Mouse (Mus musculus): ENCODE measurements around the gene Tmem251. TPM values are rescaled to one million over a fixed set of nuclear protein-coding genes. Genes with fewer than 3 reads are reported as not detected.

Tmem251 gene
- polyA plus RNA-seq, 1 experiment from 2014 or later, result 14.2 TPM

- DNase-seq (ENCODE audit: low spot score) (no peak), ATAC-seq (no peak)
- H3K9ac ChIP-seq (ENCODE audit: low read length), result peak within 1 kb of the TSS; percentile 84
- no peaks in the 10 kb centered on the region for H3K27me3 ChIP-seq (replicated peaks; ENCODE audit: control insufficient read depth, insufficient read depth, low read length)
- no peaks in the 10 kb centered on the region for H3K9me3 ChIP-seq (replicated peaks; ENCODE audit: control insufficient read depth, low read length)
- H3K4me3 ChIP-seq (ENCODE audit: low read depth, low read length), result peak within 1 kb of the TSS; percentile 80
- H3K4me2 ChIP-seq (ENCODE audit: low read length), result peak within 1 kb of the TSS; percentile 91
- H3K4me1 ChIP-seq (ENCODE audit: control insufficient read depth, insufficient read depth, low read length), result peaks cover 9% of the 10 kb centered on the region
- WGBS, result under 1% methylated on average over 10 of the region's 10 CpGs
- H3K27ac ChIP-seq (ENCODE audit: low read depth, low read length), result peak within 1 kb of the TSS; percentile 78
- peaks cover 11% of the 10 kb centered on the region for H3K36me3 ChIP-seq (ENCODE audit: control insufficient read depth, insufficient read depth, low read length)
Measured at GRCm38 (mm10) chr12:102758403-102758756, 14.8 kb downstream of the Tmem251 start, which contains the start of gene Gm20604. TSS of gene Gm20604 (minus strand) at chr12:102758672.

- Histone ChIP-seq H3K4me3 (ENCODE audit: low read depth, low read length) (peak overlapping the region; percentile 80), H3K9me3 (replicated peaks; ENCODE audit: control insufficient read depth, low read length) (no peaks in the 10 kb centered on the region), H3K4me1 (ENCODE audit: control insufficient read depth, insufficient read depth, low read length) (peaks cover 9% of the 10 kb centered on the region), H3K36me3 (ENCODE audit: control insufficient read depth, insufficient read depth, low read length) (peaks cover 15% of the 10 kb centered on the region), H3K27ac (ENCODE audit: low read depth, low read length) (no peak overlapping the region; the same call in 1 of the 2 replicates), H3K27me3 (replicated peaks; ENCODE audit: control insufficient read depth, insufficient read depth, low read length) (no peaks in the 10 kb centered on the region), H3K9ac (ENCODE audit: low read length) (peak overlapping the region; percentile 84), H3K4me2 (ENCODE audit: low read length) (peak overlapping the region; percentile 91)
- no peak for ATAC-seq
- WGBS, result 2% methylated on average over 5 of the region's 5 CpGs
- no peak for DNase-seq (ENCODE audit: low spot score)
Measured at GRCm38 (mm10) chr12:102758936-102759335, 15.4 kb downstream of the Tmem251 start.

GRCm38 (mm10) chr12:102761668-102762067 lies 18.1 kb downstream of the Tmem251 start:
- Histone ChIP-seq H3K9me3 (replicated peaks; ENCODE audit: control insufficient read depth, low read length) (no peaks in the 10 kb centered on the region), H3K9ac (ENCODE audit: low read length) (no peak overlapping the region), H3K4me1 (ENCODE audit: control insufficient read depth, insufficient read depth, low read length) (peaks cover 9% of the 10 kb centered on the region), H3K4me3 (ENCODE audit: low read depth, low read length) (no peak overlapping the region), H3K27ac (ENCODE audit: low read depth, low read length) (no peak overlapping the region), H3K36me3 (ENCODE audit: control insufficient read depth, insufficient read depth, low read length) (peaks cover 34% of the 10 kb centered on the region), H3K27me3 (replicated peaks; ENCODE audit: control insufficient read depth, insufficient read depth, low read length) (no peaks in the 10 kb centered on the region), H3K4me2 (ENCODE audit: low read length) (no peak overlapping the region)
- ATAC-seq, result no peak
- DNase-seq (ENCODE audit: low spot score), result no peak
- 89% methylated on average over 3 of the region's 3 CpGs for WGBS

- H3K27me3 ChIP-seq (replicated peaks; ENCODE audit: control insufficient read depth, insufficient read depth, low read length), result no peaks in the 10 kb centered on the region
- H3K4me3 ChIP-seq (ENCODE audit: low read depth, low read length), result no peak overlapping the region
- ATAC-seq, result no peak
- H3K27ac ChIP-seq (ENCODE audit: low read depth, low read length), result no peak overlapping the region
- peaks cover 6% of the 10 kb centered on the region for H3K4me1 ChIP-seq (ENCODE audit: control insufficient read depth, insufficient read depth, low read length)
- H3K4me2 ChIP-seq (ENCODE audit: low read length), result no peak overlapping the region
- DNase-seq (ENCODE audit: low spot score), result no peak
- H3K36me3 ChIP-seq (ENCODE audit: control insufficient read depth, insufficient read depth, low read length), result peaks cover 51% of the 10 kb centered on the region
- no peaks in the 10 kb centered on the region for H3K9me3 ChIP-seq (replicated peaks; ENCODE audit: control insufficient read depth, low read length)
- no peak overlapping the region for H3K9ac ChIP-seq (ENCODE audit: low read length)
Measured at GRCm38 (mm10) chr12:102763696-102764095, 20.1 kb downstream of the Tmem251 start.

- no peak overlapping the region for H3K4me3 ChIP-seq (ENCODE audit: low read depth, low read length)
- DNase-seq (ENCODE audit: low spot score) (no peak), ATAC-seq (no peak)
- H3K27me3 ChIP-seq (replicated peaks; ENCODE audit: control insufficient read depth, insufficient read depth, low read length), result no peaks in the 10 kb centered on the region
- WGBS, result 96% methylated on average over 4 of the region's 4 CpGs
- no peaks in the 10 kb centered on the region for H3K9me3 ChIP-seq (replicated peaks; ENCODE audit: control insufficient read depth, low read length)
- H3K9ac ChIP-seq (ENCODE audit: low read length), result no peak overlapping the region
- H3K36me3 ChIP-seq (ENCODE audit: control insufficient read depth, insufficient read depth, low read length), result peaks cover 90% of the 10 kb centered on the region
- H3K27ac ChIP-seq (ENCODE audit: low read depth, low read length), result no peak overlapping the region
- no peaks in the 10 kb centered on the region for H3K4me1 ChIP-seq (ENCODE audit: control insufficient read depth, insufficient read depth, low read length)
- H3K4me2 ChIP-seq (ENCODE audit: low read length), result no peak overlapping the region
Measured at GRCm38 (mm10) chr12:102769000-102769399, 25.4 kb downstream of the Tmem251 start.

- Histone ChIP-seq H3K4me3 (ENCODE audit: low read depth, low read length) (no peak overlapping the region), H3K4me2 (ENCODE audit: low read length) (no peak overlapping the region), H3K27me3 (replicated peaks; ENCODE audit: control insufficient read depth, insufficient read depth, low read length) (no peaks in the 10 kb centered on the region), H3K27ac (ENCODE audit: low read depth, low read length) (no peak overlapping the region), H3K9ac (ENCODE audit: low read length) (no peak overlapping the region), H3K4me1 (ENCODE audit: control insufficient read depth, insufficient read depth, low read length) (no peaks in the 10 kb centered on the region), H3K36me3 (ENCODE audit: control insufficient read depth, insufficient read depth, low read length) (peaks cover 92% of the 10 kb centered on the region), H3K9me3 (replicated peaks; ENCODE audit: control insufficient read depth, low read length) (no peaks in the 10 kb centered on the region)
- DNase-seq (ENCODE audit: low spot score) (no peak), ATAC-seq (no peak)
- WGBS, result 97% methylated on average over 8 of the region's 8 CpGs
Measured at GRCm38 (mm10) chr12:102771601-102772000, 28.0 kb downstream of the Tmem251 start.

GRCm38 (mm10) chr12:102772676-102773075 lies 29.1 kb downstream of the Tmem251 start:
- no peaks in the 10 kb centered on the region for H3K4me1 ChIP-seq (ENCODE audit: control insufficient read depth, insufficient read depth, low read length)
- no peaks in the 10 kb centered on the region for H3K9me3 ChIP-seq (replicated peaks; ENCODE audit: control insufficient read depth, low read length)
- 95% methylated on average over 5 of the region's 5 CpGs for WGBS
- ATAC-seq, result no peak
- H3K27ac ChIP-seq (ENCODE audit: low read depth, low read length), result no peak overlapping the region
- no peaks in the 10 kb centered on the region for H3K27me3 ChIP-seq (replicated peaks; ENCODE audit: control insufficient read depth, insufficient read depth, low read length)
- no peak overlapping the region for H3K9ac ChIP-seq (ENCODE audit: low read length)
- H3K4me3 ChIP-seq (ENCODE audit: low read depth, low read length), result no peak overlapping the region
- H3K36me3 ChIP-seq (ENCODE audit: control insufficient read depth, insufficient read depth, low read length), result peaks cover 93% of the 10 kb centered on the region
- DNase-seq (ENCODE audit: low spot score), result no peak
- H3K4me2 ChIP-seq (ENCODE audit: low read length), result no peak overlapping the region

- H3K9ac ChIP-seq (ENCODE audit: low read length), result no peak overlapping the region
- DNase-seq (ENCODE audit: low spot score), result no peak
- H3K4me1 ChIP-seq (ENCODE audit: control insufficient read depth, insufficient read depth, low read length), result no peaks in the 10 kb centered on the region
- no peak overlapping the region for H3K27ac ChIP-seq (ENCODE audit: low read depth, low read length)
- 93% methylated on average over 14 of the region's 14 CpGs for WGBS
- no peaks in the 10 kb centered on the region for H3K27me3 ChIP-seq (replicated peaks; ENCODE audit: control insufficient read depth, insufficient read depth, low read length)
- peaks cover 66% of the 10 kb centered on the region for H3K36me3 ChIP-seq (ENCODE audit: control insufficient read depth, insufficient read depth, low read length)
- H3K4me3 ChIP-seq (ENCODE audit: low read depth, low read length), result no peak overlapping the region
- H3K9me3 ChIP-seq (replicated peaks; ENCODE audit: control insufficient read depth, low read length), result no peaks in the 10 kb centered on the region
- H3K4me2 ChIP-seq (ENCODE audit: low read length), result no peak overlapping the region
- ATAC-seq, result no peak
Measured at GRCm38 (mm10) chr12:102776035-102776434, 32.5 kb downstream of the Tmem251 start.

- Histone ChIP-seq H3K4me1 (ENCODE audit: control insufficient read depth, insufficient read depth, low read length) (no peaks in the 10 kb centered on the region), H3K9ac (ENCODE audit: low read length) (no peak overlapping the region), H3K4me2 (ENCODE audit: low read length) (no peak overlapping the region), H3K4me3 (ENCODE audit: low read depth, low read length) (no peak overlapping the region), H3K27ac (ENCODE audit: low read depth, low read length) (no peak overlapping the region), H3K9me3 (replicated peaks; ENCODE audit: control insufficient read depth, low read length) (no peaks in the 10 kb centered on the region), H3K36me3 (ENCODE audit: control insufficient read depth, insufficient read depth, low read length) (peaks cover 51% of the 10 kb centered on the region), H3K27me3 (replicated peaks; ENCODE audit: control insufficient read depth, insufficient read depth, low read length) (no peaks in the 10 kb centered on the region)
- ATAC-seq (no peak), DNase-seq (ENCODE audit: low spot score) (no peak)
- 89% methylated on average over 5 of the region's 5 CpGs for WGBS
Measured at GRCm38 (mm10) chr12:102778151-102778550, 34.6 kb downstream of the Tmem251 start.

All from forebrain, embryonic 14.5 days (tissue).